Mouse (Mus musculus): ENCODE data around the gene Slc1a4.

The Slc1a4 gene

DNA sequence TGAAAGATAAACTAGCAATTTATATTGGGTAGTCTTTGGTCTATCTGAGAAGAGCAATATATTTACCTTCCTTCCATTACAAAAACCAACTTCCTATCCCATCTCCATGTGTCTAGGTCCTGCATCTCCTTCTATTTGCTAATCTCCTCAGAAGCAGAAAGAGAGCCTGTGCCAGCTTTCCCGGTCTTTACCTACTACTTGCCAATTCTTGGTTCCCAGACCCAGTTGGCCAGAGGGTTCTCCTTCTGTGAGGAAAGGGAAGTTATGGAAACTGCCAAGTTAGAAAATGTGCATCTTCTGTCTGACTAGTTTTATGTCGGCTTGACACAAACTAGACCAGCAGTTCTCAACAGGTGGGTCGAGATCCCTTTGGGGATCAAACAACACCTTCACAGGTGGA is 8.5 kb downstream of the Slc1a4 start:
- no peak for DNase-seq

DNA sequence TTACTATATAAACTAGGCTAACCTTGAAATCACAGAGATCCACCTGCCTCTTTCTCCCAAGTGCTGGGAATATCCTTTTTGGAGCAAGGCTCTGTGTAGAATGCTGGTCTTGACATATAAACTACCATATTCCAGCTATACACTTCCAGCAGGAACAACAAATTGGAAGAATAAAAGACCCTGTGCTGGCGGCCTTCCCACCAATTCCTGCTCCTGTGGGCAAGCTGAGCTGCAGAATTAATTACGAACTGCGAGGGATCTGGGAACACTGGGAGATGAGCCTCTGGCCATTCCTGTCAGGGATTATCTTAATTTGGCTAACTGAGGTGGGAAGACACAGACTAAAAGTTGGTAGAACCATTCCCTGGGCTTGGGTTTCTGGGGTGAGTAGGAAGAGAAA is 10.1 kb downstream of the Slc1a4 start:
- no peak for DNase-seq

DNA sequence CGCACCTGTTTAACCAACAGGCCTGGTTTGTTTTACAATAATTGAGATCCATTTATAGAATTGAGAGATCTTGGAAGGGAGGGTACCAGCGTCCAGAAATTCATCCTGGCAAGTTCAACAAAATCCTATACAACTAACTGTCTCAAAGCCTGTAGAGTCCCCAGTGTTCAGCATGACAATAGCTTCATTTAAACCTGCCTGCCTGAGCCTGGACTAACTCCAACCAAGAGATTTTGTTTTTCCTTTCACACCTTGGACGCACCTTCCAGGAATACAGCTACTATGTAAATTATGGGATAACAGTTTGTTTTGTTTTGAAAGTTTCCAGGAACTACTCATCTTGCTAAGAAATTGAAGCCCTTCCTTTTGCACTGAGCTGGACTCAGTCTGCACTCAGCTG is 11.9 kb downstream of the Slc1a4 start:
- DNase-seq, result no peak

DNA sequence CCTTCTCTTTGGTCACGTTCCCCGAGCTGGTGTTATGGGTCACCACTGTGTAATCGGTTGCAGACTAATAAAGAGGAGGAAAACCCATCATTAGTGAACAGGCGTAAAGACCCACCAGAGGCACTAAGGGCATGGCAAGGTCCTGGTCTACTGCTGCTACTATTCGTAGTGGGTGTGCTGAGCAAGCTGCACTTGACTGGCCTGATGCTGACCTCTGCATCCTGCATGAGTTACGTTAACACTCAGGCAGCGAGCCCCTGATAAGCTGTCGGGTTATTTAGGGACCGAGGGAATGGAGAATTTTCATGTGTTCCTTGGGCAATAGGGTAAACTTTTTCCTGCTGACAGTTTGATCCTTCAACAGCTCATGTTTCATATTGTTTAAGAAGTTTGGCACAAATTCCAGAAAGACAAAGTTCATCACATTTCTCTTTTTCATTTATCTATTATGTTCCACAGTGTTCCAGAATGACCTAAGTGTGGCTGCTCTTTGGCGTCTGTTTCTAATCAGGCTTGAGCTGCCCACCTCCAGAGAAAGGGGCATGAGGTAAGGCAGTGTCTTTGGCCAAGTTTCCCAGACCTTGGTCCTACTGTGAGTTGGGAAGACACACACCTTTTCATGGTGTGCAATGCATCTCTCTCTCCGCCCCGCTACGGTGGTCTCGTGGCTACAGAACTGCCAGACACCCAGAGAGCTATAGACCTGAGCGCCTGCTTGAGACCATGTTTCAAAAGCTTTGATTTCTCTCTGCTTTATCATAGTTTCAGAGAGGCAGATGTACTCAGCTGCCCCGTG is 13.7 kb downstream of the Slc1a4 start:
- no peak for DNase-seq

DNA sequence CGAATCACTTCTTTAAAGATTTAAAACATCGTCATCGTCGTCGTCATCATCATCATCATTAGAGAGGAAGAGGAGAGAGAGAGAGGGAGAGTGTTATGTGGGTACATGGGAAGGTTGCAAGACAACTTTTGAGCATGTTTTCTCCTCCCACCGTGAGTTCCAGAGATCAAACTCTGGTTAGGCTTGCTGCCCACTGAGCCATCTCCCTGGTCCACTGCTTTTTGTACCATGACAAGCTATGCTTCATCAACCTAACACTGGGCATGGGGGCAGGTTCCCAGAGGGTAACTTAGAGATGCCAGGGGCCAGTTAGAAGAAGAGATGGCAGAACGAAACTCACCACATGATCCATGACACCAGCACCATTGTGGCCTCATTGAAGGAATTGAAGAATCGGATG is 18.9 kb downstream of the Slc1a4 start:
- no peak for DNase-seq

DNA sequence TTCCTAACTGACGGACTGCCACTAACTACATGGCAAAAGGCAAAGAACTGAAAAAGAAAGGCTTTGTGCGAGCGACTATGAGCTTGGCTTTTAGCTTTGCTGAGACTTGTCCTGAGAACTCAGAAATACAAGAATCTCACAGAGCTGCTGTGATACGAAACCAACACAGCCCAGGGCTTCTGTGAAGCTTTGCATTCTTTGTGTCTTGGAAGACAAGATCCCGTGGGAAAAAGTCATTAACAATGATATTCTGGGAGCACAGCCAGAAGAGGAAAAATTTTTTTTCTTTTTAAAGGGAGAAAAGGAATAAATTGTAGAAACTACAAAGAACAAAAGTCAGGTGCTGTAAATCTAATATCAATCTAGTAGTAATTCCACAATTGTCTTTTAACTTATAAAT is 23.5 kb downstream of the Slc1a4 start:
- DNase-seq, result no peak

DNA sequence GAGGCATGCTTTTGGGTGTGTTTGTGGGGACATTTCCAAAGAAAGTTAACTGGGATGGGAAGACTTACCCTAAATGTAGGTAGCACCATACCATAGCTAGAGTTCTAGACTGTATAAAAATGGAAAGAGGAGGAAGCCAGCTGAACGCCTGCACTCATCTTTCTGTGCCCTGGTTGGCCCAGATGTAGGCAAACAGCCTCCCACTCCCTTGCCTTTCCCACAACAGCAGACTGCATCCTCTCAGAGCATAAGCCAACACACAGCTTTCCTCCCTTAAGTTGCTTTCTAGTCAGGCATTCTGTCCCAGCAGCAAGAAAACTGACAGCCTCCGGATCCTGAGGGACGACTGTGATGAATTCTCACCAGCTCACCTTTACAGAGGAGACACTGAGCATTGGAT is 25.1 kb downstream of the Slc1a4 start:
- DNase-seq, result no peak

DNA sequence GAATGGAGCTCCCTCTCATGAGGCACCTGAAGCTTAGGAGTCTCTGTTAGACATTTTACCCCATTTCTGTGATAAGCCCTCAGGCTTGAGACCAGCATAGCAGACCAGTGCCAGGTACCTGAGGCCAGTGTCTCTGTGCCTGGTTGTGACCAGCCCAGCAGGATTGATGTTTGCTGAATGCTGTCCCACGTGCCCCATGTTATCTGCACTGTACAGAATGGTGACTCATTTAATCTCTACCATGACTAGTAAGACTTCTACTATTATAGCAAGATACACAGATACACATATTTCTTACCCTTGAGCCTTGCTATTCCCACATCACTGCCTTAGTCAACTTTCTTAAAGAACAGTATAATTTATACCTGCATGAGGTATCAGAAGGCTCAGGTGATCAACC is 26.9 kb downstream of the Slc1a4 start:
- DNase-seq, result no peak

DNA sequence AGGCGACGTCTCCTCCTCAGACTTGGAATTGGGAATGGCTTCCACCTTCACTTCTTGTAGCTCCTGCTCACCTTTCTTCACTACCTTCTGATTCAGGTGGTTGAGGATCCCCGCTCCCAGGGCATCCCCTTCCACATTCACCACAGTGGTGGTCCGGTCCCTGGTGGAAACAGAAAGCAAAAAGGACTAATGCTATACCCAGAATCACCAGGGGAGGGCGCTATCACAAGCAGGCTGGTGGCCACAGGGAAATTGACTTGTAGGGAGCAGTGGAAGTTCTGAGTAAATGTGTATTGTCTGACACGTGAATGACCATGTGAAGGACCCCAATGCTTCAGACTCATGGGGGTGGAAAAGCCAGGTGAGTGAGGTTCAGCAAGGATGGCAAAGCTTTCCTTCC is 28.2 kb downstream of the Slc1a4 start:
- DNase-seq, result peak; percentile 8

DNA sequence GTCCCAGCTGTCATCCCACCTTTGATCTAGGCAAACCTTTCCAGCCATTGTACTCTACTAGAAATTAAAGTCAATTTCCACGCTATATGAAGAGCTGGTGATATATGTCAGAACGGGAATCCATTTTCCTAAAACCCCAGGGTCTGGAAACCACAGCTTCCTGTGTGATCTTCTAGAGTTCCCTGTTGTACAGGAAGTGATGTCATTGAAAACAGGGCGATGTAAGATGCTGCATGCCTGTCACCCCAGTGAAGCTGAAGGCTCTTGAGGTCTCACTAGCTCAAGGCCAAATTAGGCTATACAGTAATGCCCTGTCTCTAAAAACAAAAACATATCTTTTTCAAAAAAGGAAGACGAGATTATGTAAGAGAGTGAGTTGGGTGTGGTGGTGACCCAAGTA is 31.2 kb downstream of the Slc1a4 start:
- no peak for DNase-seq

DNA sequence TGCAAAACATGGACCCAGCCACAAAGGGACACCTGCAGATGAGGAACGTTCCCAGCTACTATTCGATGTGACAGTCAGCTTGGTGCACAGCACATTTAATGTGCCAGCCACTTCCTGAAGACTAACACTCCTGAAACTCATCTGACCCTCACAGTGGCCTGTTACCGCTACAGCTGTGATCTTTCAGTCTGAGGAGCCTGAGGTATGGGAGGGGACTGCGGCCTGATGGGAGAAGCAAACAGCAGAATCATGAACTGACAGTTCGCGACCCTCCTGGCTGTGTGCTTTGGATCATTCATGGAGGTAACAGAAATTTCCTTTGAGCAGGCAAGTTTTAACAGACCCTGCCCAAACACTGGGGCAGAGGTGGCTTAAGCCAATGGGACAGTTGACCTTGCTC is 31.7 kb downstream of the Slc1a4 start:
- DNase-seq, result no peak

DNA sequence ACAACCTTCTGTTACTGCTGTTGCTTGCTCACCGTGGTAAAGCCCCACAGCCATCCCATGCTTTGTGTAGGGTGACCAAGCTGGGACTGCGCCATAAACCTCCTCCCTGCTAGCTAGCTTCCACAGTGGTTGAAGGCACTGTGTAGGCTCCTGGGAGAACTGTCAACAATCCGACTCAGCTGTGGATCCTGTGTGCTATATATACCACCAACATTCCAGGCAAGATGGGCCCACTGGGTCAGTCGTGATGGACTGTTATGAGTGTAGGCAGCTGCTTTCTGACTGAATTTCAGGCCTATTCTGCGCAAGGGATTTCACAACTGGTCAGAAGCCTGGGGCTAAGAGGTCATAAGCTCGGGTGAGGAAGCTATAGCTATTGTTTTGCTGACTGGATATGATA is 32.6 kb downstream of the Slc1a4 start:
- DNase-seq, result no peak

DNA sequence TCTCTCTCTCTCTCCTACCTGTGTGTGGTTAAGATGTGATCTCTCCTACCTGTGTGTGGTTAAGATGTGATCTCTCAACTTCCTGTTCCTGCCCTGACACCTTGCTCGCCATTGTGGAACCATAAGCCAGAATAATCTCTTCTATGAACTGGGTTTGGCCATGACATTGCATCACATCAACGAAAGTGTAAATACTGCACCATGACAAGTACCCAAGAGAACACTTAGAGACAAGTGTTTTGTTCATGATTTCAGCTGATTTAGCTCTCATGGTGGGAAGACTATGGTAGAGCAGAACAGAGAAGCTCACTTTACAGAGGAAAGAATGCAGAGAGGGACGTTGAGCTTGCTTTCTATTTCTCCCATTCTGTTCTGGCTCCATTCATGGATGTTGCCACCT is 48.0 kb downstream of the Slc1a4 start:
- no peak for DNase-seq

DNA sequence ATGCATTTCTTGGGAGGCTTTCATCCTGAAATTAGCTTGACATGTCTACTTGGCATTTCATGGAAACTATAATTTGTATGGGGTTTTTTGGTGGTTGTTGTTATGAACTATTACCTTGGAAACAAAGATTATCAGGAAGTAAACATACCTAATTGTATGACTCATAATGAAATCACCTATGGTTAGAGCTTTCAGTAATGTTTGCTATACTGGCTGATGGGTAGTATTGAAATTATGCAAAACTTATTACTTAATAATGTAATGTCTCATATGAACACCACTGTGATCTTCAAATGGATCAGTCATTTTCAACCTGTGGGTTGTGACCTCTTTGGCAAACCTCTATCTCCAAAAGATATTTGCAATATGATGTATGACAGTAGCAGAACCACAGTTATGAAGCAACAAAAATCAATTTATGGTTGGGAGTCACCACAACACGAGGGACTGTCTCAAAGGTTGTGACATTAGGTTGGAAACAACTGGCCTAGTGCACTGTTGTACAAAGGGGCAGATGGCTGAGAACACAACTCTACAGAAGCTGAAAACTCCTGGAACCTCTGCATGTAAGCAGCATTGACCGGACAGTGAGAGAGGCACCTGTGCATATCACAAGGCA is 49.8 kb downstream of the Slc1a4 start:
- no peak for DNase-seq

DNA sequence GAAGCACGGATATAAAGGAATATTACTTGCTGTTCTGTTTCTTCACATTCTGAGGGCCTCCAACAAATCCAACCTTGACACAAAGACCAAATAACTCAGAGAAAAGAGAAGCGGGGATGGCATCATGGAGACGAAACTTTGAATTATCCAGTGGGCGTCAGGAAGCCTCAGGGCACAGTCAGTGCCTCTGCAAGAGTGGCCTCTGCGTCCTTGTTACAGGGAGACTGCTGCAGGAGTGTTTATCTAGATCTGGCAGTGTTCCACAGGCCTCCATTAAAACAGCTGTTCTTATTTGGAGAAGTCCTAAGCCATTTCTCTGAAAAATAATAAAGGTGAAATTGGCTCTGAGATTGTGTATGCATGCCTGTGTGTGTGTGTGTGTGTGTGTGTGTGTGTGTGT is 51.5 kb downstream of the Slc1a4 start:
- DNase-seq, result no peak

DNA sequence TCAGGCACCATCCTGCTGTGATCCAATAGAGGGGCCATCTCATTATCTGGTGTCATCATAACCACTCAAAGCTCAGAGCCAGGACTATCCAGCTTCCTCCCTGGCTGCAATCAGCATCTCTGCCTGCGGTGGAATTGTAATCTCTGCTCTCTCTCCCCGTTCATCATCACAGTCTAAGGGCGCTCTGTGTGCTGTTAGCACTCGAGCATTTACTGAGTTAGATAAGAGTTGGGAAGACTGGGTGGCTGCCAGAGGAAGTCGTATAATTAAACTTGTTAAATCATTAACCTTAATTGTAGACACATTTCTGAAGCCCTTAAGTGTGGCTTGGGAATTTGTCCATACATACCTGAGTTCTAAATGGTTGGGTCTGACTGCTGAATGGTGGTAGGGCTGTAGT is 53.8 kb downstream of the Slc1a4 start:
- no peak for DNase-seq

DNA sequence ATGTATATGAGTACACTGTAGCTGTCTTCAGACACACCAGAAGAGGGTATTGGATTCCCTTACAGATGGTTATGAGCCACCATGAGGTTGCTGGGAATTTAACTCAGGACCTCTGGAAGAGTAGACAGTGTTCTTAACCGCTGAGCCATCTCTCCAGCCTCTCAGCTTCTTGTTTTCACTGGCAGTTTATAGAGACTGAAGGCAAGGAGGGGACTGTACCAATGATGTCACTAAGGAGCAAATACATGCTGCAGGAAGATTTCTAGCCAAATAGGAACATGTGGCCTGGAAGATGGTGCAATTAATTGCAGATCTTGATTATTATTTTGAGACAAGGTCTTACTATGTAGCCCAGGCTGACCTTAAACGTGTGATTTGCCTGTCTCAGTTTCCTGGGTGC is 55.4 kb downstream of the Slc1a4 start:
- no peak for DNase-seq

DNA sequence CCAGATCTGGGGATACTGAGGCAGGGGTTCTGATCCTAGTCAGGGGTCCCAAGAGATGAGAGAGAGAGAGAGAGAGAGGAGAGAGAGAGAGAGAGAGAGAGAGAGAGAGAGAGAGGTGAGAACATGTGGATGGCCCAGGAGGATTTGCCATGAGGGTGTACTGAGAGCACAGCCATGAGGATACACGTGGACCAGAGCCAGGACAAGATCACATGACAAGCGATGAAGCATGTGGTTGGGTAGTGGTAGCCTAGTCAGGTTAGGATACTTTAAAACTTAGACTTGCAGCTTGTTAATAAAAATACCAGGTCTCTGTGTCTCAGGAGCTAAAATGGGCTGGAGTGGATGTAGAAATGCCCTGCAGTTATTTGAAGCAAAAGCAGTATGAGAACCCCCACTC is 56.5 kb downstream of the Slc1a4 start:
- no peak for DNase-seq

DNA sequence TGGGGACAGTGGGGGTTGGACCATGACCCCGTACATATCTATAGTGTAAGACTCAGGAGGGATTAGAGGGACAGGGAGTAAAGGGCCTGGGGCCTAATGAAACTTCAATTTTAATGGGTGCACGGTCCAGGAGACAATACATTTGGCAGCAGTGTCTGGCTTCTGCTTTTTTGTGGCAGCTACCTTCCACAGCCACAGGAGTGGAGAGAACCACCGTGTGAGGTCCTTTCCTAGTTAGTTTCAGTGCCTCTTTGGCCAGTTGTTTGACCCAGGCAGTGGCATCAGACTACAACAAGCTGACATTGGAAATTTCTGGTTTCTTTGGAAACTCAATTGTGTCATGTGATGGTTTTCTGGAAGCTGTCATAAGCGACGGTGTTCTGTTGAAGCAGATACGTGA is 62.6 kb downstream of the Slc1a4 start:
- no peak for DNase-seq

DNA sequence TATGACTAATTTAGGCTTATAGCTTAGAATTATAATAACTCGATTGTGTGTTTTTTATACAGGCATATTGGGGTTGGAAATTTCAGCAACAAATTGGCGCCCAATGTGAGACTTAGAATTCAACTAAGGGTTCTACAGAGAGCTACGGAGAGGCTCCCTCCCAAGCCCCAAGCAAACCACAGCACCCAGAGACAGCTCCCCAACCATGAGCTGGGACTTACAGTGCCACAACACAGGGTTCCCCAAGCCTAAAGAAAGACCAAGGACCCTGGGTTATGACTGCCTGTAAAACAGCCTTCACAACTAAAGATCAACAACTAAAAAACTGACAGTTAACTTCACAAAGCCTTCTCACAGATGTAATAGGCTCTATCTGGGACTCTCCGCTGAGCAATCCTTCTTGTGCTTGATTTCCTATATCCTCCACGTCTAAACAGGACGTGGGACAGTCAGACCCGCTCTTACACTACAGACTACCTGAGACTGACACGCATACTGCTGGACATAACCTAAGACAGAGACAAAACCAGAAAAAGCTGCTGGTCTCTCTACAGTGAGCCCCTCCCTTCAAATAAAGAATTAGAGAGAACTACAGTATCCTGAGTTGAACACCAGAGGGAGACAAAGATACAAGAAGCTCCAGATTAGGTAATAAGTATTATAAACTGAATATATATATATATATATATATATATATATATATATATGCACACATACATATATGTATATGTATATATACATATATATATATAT is 69.7 kb downstream of the Slc1a4 start:
- DNase-seq, result no peak

DNA sequence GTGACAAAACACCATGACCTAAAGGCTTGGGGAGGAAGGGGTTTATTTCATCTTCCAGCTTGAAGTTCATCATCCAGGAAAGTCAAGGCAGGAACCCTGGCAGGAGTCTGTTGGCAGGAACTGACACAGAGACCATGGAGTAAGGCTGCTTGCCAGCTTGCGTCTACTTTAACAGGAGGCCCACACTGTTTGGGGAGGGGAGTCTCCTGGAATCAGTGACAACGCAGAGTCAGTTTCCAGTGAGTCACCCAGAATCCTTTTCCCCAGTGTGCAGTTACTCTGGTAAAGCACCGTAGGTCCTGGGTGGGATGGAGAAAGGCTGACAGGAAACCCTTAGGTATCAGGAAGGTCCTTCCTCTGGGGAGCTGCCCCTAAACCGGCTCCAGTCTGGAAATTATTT is 77.7 kb downstream of the Slc1a4 start:
- DNase-seq, result no peak

DNA sequence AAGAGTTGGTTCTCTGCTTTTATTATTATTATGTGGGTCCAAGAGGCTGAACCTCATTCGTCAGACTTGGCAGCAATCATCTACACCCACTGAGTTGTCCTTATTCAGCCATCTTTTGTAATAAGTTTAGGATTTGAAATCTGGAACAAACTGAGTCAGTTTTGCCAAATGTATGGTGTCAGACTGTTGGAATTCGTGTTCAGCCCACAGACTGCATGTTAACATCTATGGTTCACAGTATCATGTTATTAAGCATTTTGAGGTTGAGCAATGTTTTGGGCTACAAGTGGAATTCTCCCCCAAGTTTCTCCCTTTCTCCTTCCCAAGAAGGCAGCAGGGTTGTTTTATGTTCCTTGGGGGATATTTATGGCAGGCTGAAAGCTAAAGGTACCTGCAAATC is 79.4 kb downstream of the Slc1a4 start:
- no peak for DNase-seq
